Comparison of ENCODE assay signal across 9 mouse cellular contexts in the genomic region with DNA sequence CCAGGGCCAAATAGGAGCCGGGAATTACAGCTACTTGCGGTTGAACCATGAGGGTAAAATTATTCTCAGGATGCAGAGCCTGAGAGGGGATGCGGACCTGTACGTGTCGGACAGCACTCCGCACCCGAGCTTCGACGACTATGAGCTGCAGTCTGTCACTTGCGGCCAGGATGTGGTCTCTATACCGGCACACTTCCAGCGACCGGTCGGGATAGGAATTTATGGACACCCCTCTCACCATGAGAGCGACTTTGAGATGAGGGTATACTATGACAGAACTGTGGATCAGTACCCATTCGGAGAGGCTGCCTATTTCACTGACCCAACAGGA. TPM values are rescaled to one million over a fixed set of nuclear protein-coding genes. Genes with fewer than 3 reads are reported as not detected.
DNase-seq lines count a peak whose midpoint lies in the region; ATAC-seq and TF ChIP-seq lines count a peak whose summit lies in the region.
"Had no signal": no experiment of that assay in that cellular context is flagged by ENCODE, and none has a peak within 500 bp of the region (broad histone marks: within the 10 kb centered on the region; RNA-seq: fewer than 3 reads in every experiment).

No protein-coding gene starts in this region.

- peak overlapping the region; percentile 85 for H3K9ac ChIP-seq in heart, adult 2 months (ENCODE audit: low read depth, low read length)
- peak overlapping the region; percentile 91 for H3K9ac ChIP-seq in forebrain, embryonic 12.5 days
- H3K9ac ChIP-seq in liver, embryonic 14.5 days (replicated peaks): peak overlapping the region; percentile 78
- H3K9ac ChIP-seq in stomach, embryonic 16.5 days (ENCODE audit: low read length): peak overlapping the region; percentile 88

- no peaks in the 10 kb centered on the region for H3K9me3 ChIP-seq in forebrain, embryonic 12.5 days
- H3K9me3 ChIP-seq in liver, embryonic 14.5 days (ENCODE audit: control insufficient read depth, low read length): no peaks in the 10 kb centered on the region
- H3K9me3 ChIP-seq in stomach, embryonic 16.5 days (replicated peaks; ENCODE audit: control insufficient read depth, low read length): no peaks in the 10 kb centered on the region

- H3K36me3 ChIP-seq in heart, adult 2 months (ENCODE audit: control insufficient read depth, insufficient read depth, low read length): peaks cover 13% of the 10 kb centered on the region
- H3K36me3 ChIP-seq in C2C12 (ENCODE audit: control insufficient read depth, insufficient read depth): peaks cover 38% of the 10 kb centered on the region
- peaks cover 14% of the 10 kb centered on the region for H3K36me3 ChIP-seq in forebrain, embryonic 12.5 days (replicated peaks)
- H3K36me3 ChIP-seq in liver, embryonic 14.5 days (replicated peaks; ENCODE audit: control insufficient read depth, insufficient read depth, low read depth): peaks cover 28% of the 10 kb centered on the region
- no peaks in the 10 kb centered on the region for H3K36me3 ChIP-seq in stomach, embryonic 16.5 days (ENCODE audit: control insufficient read depth, insufficient read depth, low read length)

- no peak for TF ChIP-seq CTCF in heart, adult 2 months (IDR thresholded peaks at IDR 0.05)
- TF ChIP-seq CTCF in C2C12 (IDR thresholded peaks at IDR 0.05; ENCODE audit: control insufficient read depth, insufficient read depth, insufficient read length): no peak
- no peak for TF ChIP-seq CTCF in liver, embryonic 14.5 days (IDR thresholded peaks at IDR 0.05; ENCODE audit: low read depth)

- WGBS in heart, adult 2 months: 9% methylated on average over 16 of the region's 16 CpGs
- WGBS in forebrain, embryonic 12.5 days: 15% methylated on average over 16 of the region's 16 CpGs
- WGBS in liver, embryonic 14.5 days (ENCODE audit: insufficient replicate concordance): 13% methylated on average over 16 of the region's 16 CpGs
- 14% methylated on average over 16 of the region's 16 CpGs for WGBS in stomach, embryonic 16.5 days

- H3K4me2 ChIP-seq in forebrain, embryonic 12.5 days: peak overlapping the region; percentile 94
- peak overlapping the region; percentile 71 for H3K4me2 ChIP-seq in liver, embryonic 14.5 days (ENCODE audit: low read depth)
- H3K4me2 ChIP-seq in stomach, embryonic 16.5 days (ENCODE audit: low read depth, low read length): peak overlapping the region; percentile 93

- peaks cover 2% of the 10 kb centered on the region for H3K79me2 ChIP-seq in heart, adult 2 months (replicated peaks; ENCODE audit: control insufficient read depth, insufficient read depth, low read length)
- peaks cover 28% of the 10 kb centered on the region for H3K79me2 ChIP-seq in C2C12 (ENCODE audit: control insufficient read depth, insufficient read depth)

- no peak; the same call in 1 of the 2 replicates for ATAC-seq in forebrain, embryonic 12.5 days (ENCODE audit: low FRiP score)
- peak; percentile 11 for ATAC-seq in liver, embryonic 14.5 days (ENCODE audit: insufficient read depth)
- peak; percentile 6; the same call in 1 of the 2 replicates for ATAC-seq in stomach, embryonic 16.5 days (ENCODE audit: insufficient read depth, low FRiP score)

- peak overlapping the region; percentile 96 for H3ac ChIP-seq in C2C12 (ENCODE audit: control insufficient read depth, insufficient read length, low read depth)

- no peak for DNase-seq in heart, adult 2 months
- DNase-seq in heart, postnatal 36 days: no peak
- DNase-seq in liver, embryonic 14.5 days (ENCODE audit: low read depth in 3 of 3, low spot score in 3 of 3): no peak
- no peak for DNase-seq in right cerebral cortex, postnatal 4 days
- DNase-seq in adrenal gland, postnatal 14 days: no peak

- H3K79me3 ChIP-seq in C2C12 (ENCODE audit: low read depth): peaks cover 18% of the 10 kb centered on the region

- intact Hi-C loops in heart, adult 2 months (cut with DNase I): loop anchor here (10.0 kb wide), 3 partner anchors 621 to 881 kb away; partner anchors contain the start of genes Chd1 and Prdm9
- intact Hi-C loops in heart, postnatal 36 days (cut with DNase I): no loop called here

- TF ChIP-seq EP300 in heart, adult 2 months (IDR thresholded peaks at IDR 0.05; ENCODE audit: insufficient read depth, low read depth, low read length): no peak
- no peak for TF ChIP-seq EP300 in liver, embryonic 14.5 days (IDR thresholded peaks at IDR 0.05; ENCODE audit: low read depth)

- H3K4me1 ChIP-seq in heart, adult 2 months (ENCODE audit: control insufficient read depth, insufficient read depth, low read length): peaks cover 4% of the 10 kb centered on the region
- peaks cover 22% of the 10 kb centered on the region for H3K4me1 ChIP-seq in forebrain, embryonic 12.5 days
- peaks cover 7 to 9% of the 10 kb centered on the region in 2 experiments; a peak in 3 of 4 replicates for H3K4me1 ChIP-seq in liver, embryonic 14.5 days (replicated peaks; ENCODE audit: control insufficient read depth in 2 of 2, insufficient read depth in 2 of 2, low read length in 1 of 2)
- H3K4me1 ChIP-seq in stomach, embryonic 16.5 days (ENCODE audit: control insufficient read depth, insufficient read depth, low read length): peaks cover 10% of the 10 kb centered on the region

- peak overlapping the region; percentile 90 for H3K4me3 ChIP-seq in heart, adult 2 months
- H3K4me3 ChIP-seq in C2C12 (ENCODE audit: insufficient read depth, poor library complexity, severe bottlenecking): peak overlapping the region; percentile 75
- peak overlapping the region; percentile 85 for H3K4me3 ChIP-seq in forebrain, embryonic 12.5 days (replicated peaks)
- peak overlapping the region; percentile 82 to 88 for H3K4me3 ChIP-seq in liver, embryonic 14.5 days (ENCODE audit: insufficient read depth in 1 of 2, low read depth in 2 of 2, low read length in 2 of 2)
- peak overlapping the region; percentile 83 for H3K4me3 ChIP-seq in stomach, embryonic 16.5 days (replicated peaks; ENCODE audit: low read length)

- no peak for TF ChIP-seq POLR2A in heart, adult 2 months (IDR thresholded peaks at IDR 0.05; ENCODE audit: insufficient read depth, low read depth, low read length)

- H3K27me3 ChIP-seq in heart, adult 2 months (ENCODE audit: control insufficient read depth, insufficient read depth, low read length): no peaks in the 10 kb centered on the region
- no peaks in the 10 kb centered on the region for H3K27me3 ChIP-seq in C2C12 (ENCODE audit: control insufficient read depth, insufficient read depth, insufficient read length)
- H3K27me3 ChIP-seq in forebrain, embryonic 12.5 days: no peaks in the 10 kb centered on the region
- H3K27me3 ChIP-seq in liver, embryonic 14.5 days (ENCODE audit: control insufficient read depth, insufficient read depth, low read length): no peaks in the 10 kb centered on the region
- no peaks in the 10 kb centered on the region for H3K27me3 ChIP-seq in stomach, embryonic 16.5 days (ENCODE audit: control insufficient read depth, insufficient read depth, low read length)

- H3K27ac ChIP-seq in heart, adult 2 months: peak overlapping the region; percentile 82
- peak overlapping the region; percentile 58; the same call in 1 of the 2 replicates for H3K27ac ChIP-seq in forebrain, embryonic 12.5 days
- no peak overlapping the region; the same call in 1 of the 2 replicates for H3K27ac ChIP-seq in liver, embryonic 14.5 days
- peak overlapping the region; percentile 66 for H3K27ac ChIP-seq in stomach, embryonic 16.5 days (ENCODE audit: low read length)

RNA-seq across cellular contexts. Expression of gene 1600012H06Rik, which starts 0.7 kb away (rescaled TPM):
- total RNA-seq in heart, adult 2 months (2021): 10 to 100 TPM; 10.0 to 12.2 TPM
- 8.8 and 14.3 TPM in 2 replicates for polyA plus RNA-seq in heart, adult 2 months (2012; rRNA removed)
- total RNA-seq in heart, postnatal 36 days (2021): 10 to 100 TPM; 11.9 to 14.7 TPM
- 10.3 TPM for polyA plus RNA-seq in C2C12 (2012; fragmentation: generic; extraction: Trizol)
- polyA plus RNA-seq in forebrain, embryonic 12.5 days (2016; fragmentation: Nextera tagmentation; extraction: Ambion mirVana): 29.8 and 33.7 TPM in 2 replicates
- polyA plus RNA-seq in liver, embryonic 14.5 days (2012; rRNA removed): 4.2 and 6.4 TPM in 2 replicates
- polyA plus RNA-seq in liver, embryonic 14.5 days (2014; fragmentation: Nextera tagmentation; extraction: Ambion mirVana): 11.2 and 11.6 TPM in 2 replicates
- 41.8 and 48.2 TPM in 2 replicates for polyA plus RNA-seq in stomach, embryonic 16.5 days (2015; fragmentation: Nextera tagmentation; extraction: Ambion mirVana)
- 29.7 and 30.5 TPM in 2 replicates for total RNA-seq in adrenal gland, postnatal 14 days (2021)

RNA-seq across cellular contexts. Expression of gene Wdr27, which starts 0.7 kb away (rescaled TPM):
- 1 to 10 TPM in 1 of 2 experiments, not detected in 1; 1.1 TPM for total RNA-seq in heart, adult 2 months (2021)
- 0.47 and 0.86 TPM in 2 replicates for polyA plus RNA-seq in heart, adult 2 months (2012; rRNA removed)
- 1 to 10 TPM in 1 of 2 experiments, under 1 TPM in 1; 0.35 to 1.1 TPM for total RNA-seq in heart, postnatal 36 days (2021)
- polyA plus RNA-seq in C2C12 (2012; fragmentation: generic; extraction: Trizol): 5.6 TPM
- polyA plus RNA-seq in forebrain, embryonic 12.5 days (2016; fragmentation: Nextera tagmentation; extraction: Ambion mirVana): 4.3 and 8.7 TPM in 2 replicates
- polyA plus RNA-seq in liver, embryonic 14.5 days (2012; rRNA removed): 0.51 and 0.86 TPM in 2 replicates
- 0.79 and 1.2 TPM in 2 replicates for polyA plus RNA-seq in liver, embryonic 14.5 days (2014; fragmentation: Nextera tagmentation; extraction: Ambion mirVana)
- 6.2 and 6.3 TPM in 2 replicates for polyA plus RNA-seq in stomach, embryonic 16.5 days (2015; fragmentation: Nextera tagmentation; extraction: Ambion mirVana)
- total RNA-seq in adrenal gland, postnatal 14 days (2021): 5.2 and 7.8 TPM in 2 replicates

RNA-seq across cellular contexts. Expression of gene Phf10, which starts 17.4 kb away (rescaled TPM):
- 10 to 100 TPM; 45.3 to 53.1 TPM for total RNA-seq in heart, adult 2 months (2021)
- polyA plus RNA-seq in heart, adult 2 months (2012; rRNA removed): 19.0 and 33.5 TPM in 2 replicates
- 10 to 100 TPM; 50.9 to 51.3 TPM for total RNA-seq in heart, postnatal 36 days (2021)
- polyA plus RNA-seq in C2C12 (2012; fragmentation: generic; extraction: Trizol): 69.4 TPM
- 23.6 and 27.0 TPM in 2 replicates for polyA plus RNA-seq in forebrain, embryonic 12.5 days (2016; fragmentation: Nextera tagmentation; extraction: Ambion mirVana)
- polyA plus RNA-seq in liver, embryonic 14.5 days (2012; rRNA removed): 52.2 and 82.6 TPM in 2 replicates
- polyA plus RNA-seq in liver, embryonic 14.5 days (2014; fragmentation: Nextera tagmentation; extraction: Ambion mirVana): 111 and 116 TPM in 2 replicates
- polyA plus RNA-seq in stomach, embryonic 16.5 days (2015; fragmentation: Nextera tagmentation; extraction: Ambion mirVana): 32.9 and 34.4 TPM in 2 replicates
- total RNA-seq in adrenal gland, postnatal 14 days (2021): 57.9 and 63.1 TPM in 2 replicates

RNA-seq across cellular contexts. Expression of gene 9030025P20Rik, which starts 34.6 kb away (rescaled TPM):
- 1 to 10 TPM; 2.0 to 2.7 TPM for total RNA-seq in heart, adult 2 months (2021)
- polyA plus RNA-seq in heart, adult 2 months (2012; rRNA removed): 6.4 and 8.5 TPM in 2 replicates
- total RNA-seq in heart, postnatal 36 days (2021): 1 to 10 TPM; 1.3 to 1.8 TPM
- polyA plus RNA-seq in C2C12 (2012; fragmentation: generic; extraction: Trizol): 4.4 TPM
- 15.0 and 16.2 TPM in 2 replicates for polyA plus RNA-seq in forebrain, embryonic 12.5 days (2016; fragmentation: Nextera tagmentation; extraction: Ambion mirVana)
- 3.8 and 5.3 TPM in 2 replicates for polyA plus RNA-seq in liver, embryonic 14.5 days (2012; rRNA removed)
- polyA plus RNA-seq in liver, embryonic 14.5 days (2014; fragmentation: Nextera tagmentation; extraction: Ambion mirVana): 3.4 and 4.0 TPM in 2 replicates
- 6.4 and 7.6 TPM in 2 replicates for polyA plus RNA-seq in stomach, embryonic 16.5 days (2015; fragmentation: Nextera tagmentation; extraction: Ambion mirVana)
- total RNA-seq in adrenal gland, postnatal 14 days (2021): 4.8 and 8.6 TPM in 2 replicates

RNA-seq across cellular contexts. Expression of gene Gm3417, which starts 34.9 kb away (rescaled TPM):
- total RNA-seq in heart, adult 2 months (2021): not detected
- not detected in 2 replicates for polyA plus RNA-seq in heart, adult 2 months (2012; rRNA removed)
- not detected for total RNA-seq in heart, postnatal 36 days (2021)
- 0.41 TPM for polyA plus RNA-seq in C2C12 (2012; fragmentation: generic; extraction: Trizol)
- 0.60 and 0.78 TPM in 2 replicates for polyA plus RNA-seq in forebrain, embryonic 12.5 days (2016; fragmentation: Nextera tagmentation; extraction: Ambion mirVana)
- polyA plus RNA-seq in liver, embryonic 14.5 days (2012; rRNA removed): 0.61 TPM in 1 of 2 replicates, not detected in the other
- 0.57 and 0.98 TPM in 2 replicates for polyA plus RNA-seq in liver, embryonic 14.5 days (2014; fragmentation: Nextera tagmentation; extraction: Ambion mirVana)
- polyA plus RNA-seq in stomach, embryonic 16.5 days (2015; fragmentation: Nextera tagmentation; extraction: Ambion mirVana): 0.30 TPM in 1 of 2 replicates, not detected in the other
- 0.67 TPM in 1 of 2 replicates, not detected in the other for total RNA-seq in adrenal gland, postnatal 14 days (2021)
- total RNA-seq: left cerebral cortex, postnatal 14 days had no signal
